ENCODE assay signal across 15 mouse cellular contexts in the genomic region with DNA sequence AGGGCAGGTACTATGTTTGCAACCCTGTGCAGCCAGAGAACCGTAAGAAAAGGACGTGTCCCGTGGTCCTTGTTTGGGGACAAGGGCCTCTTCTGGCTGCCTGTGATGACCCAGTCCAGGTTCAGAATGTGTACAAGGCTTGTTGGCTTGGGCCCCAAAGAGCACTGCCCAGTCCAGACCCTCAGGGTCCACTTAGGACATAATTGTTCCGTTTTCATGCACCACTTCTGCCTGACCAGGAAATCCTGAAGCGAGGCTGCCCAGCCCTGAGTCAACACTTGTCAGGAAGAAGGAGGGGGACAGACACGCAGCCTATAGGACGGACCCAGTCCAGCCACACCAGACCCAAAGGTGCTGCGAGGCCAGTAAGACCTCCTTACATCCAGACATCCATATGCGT. TPM values are rescaled to one million over a fixed set of nuclear protein-coding genes. Genes with fewer than 3 reads are reported as not detected.
DNase-seq lines count a peak whose midpoint lies in the region; ATAC-seq and TF ChIP-seq lines count a peak whose summit lies in the region.
"Had no signal": no experiment of that assay in that cellular context is flagged by ENCODE, and none has a peak within 500 bp of the region (broad histone marks: within the 10 kb centered on the region; RNA-seq: fewer than 3 reads in every experiment).

No protein-coding gene starts in this region.

- H3K4me1 ChIP-seq in kidney, embryonic 15.5 days = peaks cover 54% of the 10 kb centered on the region
- peaks cover 29% of the 10 kb centered on the region for H3K4me1 ChIP-seq in brown adipose tissue, adult 24 weeks (ENCODE audit: control insufficient read depth, insufficient read depth, insufficient read length, low read length)
- H3K4me1 ChIP-seq in lung, adult 2 months (ENCODE audit: control insufficient read depth, insufficient read depth, low read length) = peaks cover 2% of the 10 kb centered on the region; the same call in 1 of the 2 replicates
- peaks cover 9% of the 10 kb centered on the region for H3K4me1 ChIP-seq in megakaryocyte, embryonic 14.5 days
- H3K4me1 ChIP-seq: midbrain, embryonic 13.5 days had no signal

- no peak overlapping the region for H3K9ac ChIP-seq in kidney, embryonic 15.5 days
- H3K9ac ChIP-seq: heart, embryonic 15.5 days; hindbrain, embryonic 14.5 days; limb, embryonic 15.5 days; midbrain, embryonic 13.5 days had no signal

- H3K27me3 ChIP-seq in kidney, embryonic 15.5 days = no peaks in the 10 kb centered on the region
- peaks cover 86% of the 10 kb centered on the region for H3K27me3 ChIP-seq in megakaryocyte, embryonic 14.5 days (replicated peaks)
- H3K27me3 ChIP-seq: heart, embryonic 15.5 days; limb, embryonic 15.5 days; midbrain, embryonic 13.5 days had no signal

- H3K9me3 ChIP-seq in kidney, embryonic 15.5 days (replicated peaks) = no peaks in the 10 kb centered on the region
- no peaks in the 10 kb centered on the region for H3K9me3 ChIP-seq in megakaryocyte, embryonic 14.5 days
- H3K9me3 ChIP-seq: heart, embryonic 15.5 days; limb, embryonic 15.5 days; midbrain, embryonic 13.5 days had no signal

- no peak overlapping the region for H3K4me3 ChIP-seq in kidney, embryonic 15.5 days (replicated peaks)
- H3K4me3 ChIP-seq in brown adipose tissue, adult 24 weeks (ENCODE audit: insufficient read depth, low read depth, low read length) = no peak overlapping the region
- no peak overlapping the region for H3K4me3 ChIP-seq in lung, adult 2 months (replicated peaks; ENCODE audit: extremely low read depth, low read depth, low read length)
- H3K4me3 ChIP-seq in megakaryocyte, embryonic 14.5 days (replicated peaks) = peak overlapping the region; percentile 19
- H3K4me3 ChIP-seq: heart, embryonic 15.5 days; layer of hippocampus, adult 2 months; limb, embryonic 15.5 days; midbrain, embryonic 13.5 days had no signal

- no peak for DNase-seq in kidney, postnatal 36 days
- peak; percentile 65 for DNase-seq in lung, adult 2 months
- no peak for DNase-seq in left cerebral cortex, postnatal 14 days (ENCODE audit: low spot score in 2 of 2)
- no peak for DNase-seq in gastrocnemius, postnatal 36 days
- DNase-seq: adrenal gland, postnatal 36 days; cerebellum, postnatal 36 days had no signal

- no peak overlapping the region for H3K4me2 ChIP-seq in kidney, embryonic 15.5 days
- H3K4me2 ChIP-seq: heart, embryonic 15.5 days; hindbrain, embryonic 14.5 days; limb, embryonic 15.5 days; midbrain, embryonic 13.5 days had no signal

- no peak for TF ChIP-seq CTCF in lung, adult 2 months (IDR thresholded peaks at IDR 0.05; ENCODE audit: insufficient read depth, low read length)

- H3K27ac ChIP-seq in kidney, embryonic 15.5 days = peak overlapping the region; percentile 71
- H3K27ac ChIP-seq in brown adipose tissue, adult 24 weeks (replicated peaks; ENCODE audit: low read depth, low read length) = 0 out of 2 replicates have a peak overlapping the region, but pooled peaks have one; percentile 19
- H3K27ac ChIP-seq: heart, embryonic 15.5 days; hindbrain, embryonic 14.5 days; layer of hippocampus, adult 2 months; limb, embryonic 15.5 days; midbrain, embryonic 13.5 days had no signal

- WGBS in kidney, embryonic 15.5 days = 71% methylated on average over 9 of the region's 9 CpGs
- WGBS in lung, adult 2 months = 47% methylated on average over 9 of the region's 9 CpGs

- ATAC-seq in kidney, embryonic 15.5 days (replicated peaks; ENCODE audit: low FRiP score) = no peak
- ATAC-seq: midbrain, embryonic 13.5 days had no signal

- H3K36me3 ChIP-seq in kidney, embryonic 15.5 days = no peaks in the 10 kb centered on the region
- no peaks in the 10 kb centered on the region for H3K36me3 ChIP-seq in megakaryocyte, embryonic 14.5 days (replicated peaks; ENCODE audit: low read length)
- H3K36me3 ChIP-seq: heart, embryonic 15.5 days; limb, embryonic 15.5 days; midbrain, embryonic 13.5 days had no signal

- intact Hi-C loops in left cerebral cortex, postnatal 14 days (cut with DNase I) = no loop called here
- intact Hi-C loops in gastrocnemius, postnatal 36 days (cut with DNase I) = no loop called here

- TF ChIP-seq POLR2A in lung, adult 2 months (IDR thresholded peaks at IDR 0.05; ENCODE audit: borderline replicate concordance, extremely low read depth, low read depth, low read length) = 0 out of 2 replicates have a peak, but pooled peaks have one; percentile 19

RNA-seq across cellular contexts. Expression of a gene that starts 26.0 kb away (rescaled TPM):
- 1.3 and 1.5 TPM in 2 replicates for polyA plus RNA-seq in kidney, embryonic 15.5 days (2015; fragmentation: Nextera tagmentation; extraction: Ambion mirVana)
- 427 and 435 TPM in 2 replicates for polyA plus RNA-seq in brown adipose tissue, adult 24 weeks (2012; ENCODE audit: insufficient read depth, insufficient read length, missing spikeins)
- polyA plus RNA-seq in lung, adult 2 months (2012; rRNA removed) = 148 and 282 TPM in 2 replicates
- polyA plus RNA-seq in megakaryocyte, embryonic 14.5 days (2012; ENCODE audit: insufficient read depth, low replicate concordance) = 43.6 and 55.1 TPM in 2 replicates
- 1 to 10 TPM; 6.2 to 7.3 TPM for total RNA-seq in left cerebral cortex, postnatal 14 days (2021)
- 1 to 10 TPM; 4.0 to 5.8 TPM for total RNA-seq in gastrocnemius, postnatal 36 days (2021)

RNA-seq across cellular contexts. Expression of a gene that starts 41.1 kb away (rescaled TPM):
- polyA plus RNA-seq in kidney, embryonic 15.5 days (2015; fragmentation: Nextera tagmentation; extraction: Ambion mirVana) = 1.1 and 2.4 TPM in 2 replicates
- polyA plus RNA-seq in brown adipose tissue, adult 24 weeks (2012; ENCODE audit: insufficient read depth, insufficient read length, missing spikeins) = 7.7 and 8.3 TPM in 2 replicates
- polyA plus RNA-seq in lung, adult 2 months (2012; rRNA removed) = 81.4 and 82.4 TPM in 2 replicates
- not detected in 2 replicates for polyA plus RNA-seq in megakaryocyte, embryonic 14.5 days (2012; ENCODE audit: insufficient read depth, low replicate concordance)
- total RNA-seq in left cerebral cortex, postnatal 14 days (2021) = 10 to 100 TPM; 45.4 to 48.0 TPM
- total RNA-seq in gastrocnemius, postnatal 36 days (2021) = under 1 TPM; 0.51 to 0.69 TPM
- total RNA-seq: MEL had no signal

Comparison
In these comparisons a context has a peak if more than half of its experiments do, and no peak if none do; other contexts are left out.
1. RNA of a gene that starts 26.0 kb away (polyA plus RNA-seq): 427 to 435 TPM in brown adipose tissue, adult 24 weeks, 148 to 282 TPM in lung, adult 2 months and 43.6 to 55.1 TPM in megakaryocyte, embryonic 14.5 days; 1.3 to 1.5 TPM in kidney, embryonic 15.5 days; every median in the first group is over 10 times any median in the second.